Mouse (Mus musculus): ENCODE measurements around the gene Rfc1.

GRCm38 (mm10) chr5:65367837-65368236 lies 32.4 kb upstream of the Rfc1 start:
- TF ChIP-seq CTCF (IDR thresholded peaks at IDR 0.05): no peak
- TF ChIP-seq EP300 (IDR thresholded peaks at IDR 0.05): no peak
